Mouse (Mus musculus): ENCODE data around the gene Zfp940.
"Not testable (repeated sequence)": the region's sequence is repeated elsewhere in the genome, so short reads cannot be mapped to it uniquely, and the experiment has no call there.

Zfp940 gene

GRCm38 (mm10) chr7:29853219-29853842 is at the start of gene Zfp940:
TSS of gene Zfp940 (minus strand) at chr7:29853669.
- DNase-seq (ENCODE audit: low read depth, low spot score): peak; percentile 90

- no peak for DNase-seq (ENCODE audit: low read depth, low spot score)
These were observed 44.9 kb upstream of the Zfp940 start for GRCm38 (mm10) chr7:29898351-29898750.

DNA sequence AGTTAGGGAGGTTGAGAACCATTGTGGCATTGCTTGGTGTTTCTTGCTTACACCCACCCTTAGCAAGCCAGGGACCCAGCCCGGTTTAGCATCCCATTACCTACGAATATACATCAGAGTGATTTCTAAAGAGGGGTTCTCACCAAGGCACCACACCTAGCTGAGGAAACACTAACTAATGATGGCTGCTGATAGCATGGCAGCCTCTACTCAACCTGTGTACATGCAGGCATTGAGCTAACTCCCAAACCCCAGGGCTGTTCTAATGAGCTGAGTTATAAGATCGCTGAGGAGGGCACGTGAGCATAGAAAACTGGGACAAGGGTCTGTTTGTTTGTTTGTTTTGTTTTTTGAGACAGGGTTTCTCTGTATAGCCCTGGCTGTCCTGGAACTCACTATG is 39.3 kb upstream of the Zfp940 start:
- no peak for DNase-seq (ENCODE audit: low read depth, low spot score)

- no peak for DNase-seq (ENCODE audit: low read depth, low spot score)
These were observed 37.0 kb upstream of the Zfp940 start for GRCm38 (mm10) chr7:29890501-29890900.

DNA sequence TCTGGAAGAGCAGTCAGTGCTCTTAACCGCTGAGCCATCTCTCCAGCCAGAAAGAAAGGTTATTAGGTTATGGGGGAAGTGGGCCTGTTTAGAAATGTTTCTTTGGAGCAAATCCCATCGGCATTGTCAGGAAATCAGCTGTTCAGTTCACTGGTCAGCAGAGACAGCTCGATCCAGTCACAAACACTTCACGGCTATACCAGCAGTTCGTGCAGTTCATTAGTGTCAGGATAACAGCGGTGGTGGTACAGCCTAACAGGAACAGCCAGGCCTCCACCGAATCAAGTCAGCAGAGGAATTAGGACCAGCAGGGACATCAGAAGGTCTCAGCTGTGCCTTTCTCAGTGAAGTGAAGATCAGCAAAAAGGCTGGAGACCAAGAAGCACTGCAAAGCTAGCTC is 27.4 kb upstream of the Zfp940 start:
- no peak for DNase-seq (ENCODE audit: low read depth, low spot score)

DNA sequence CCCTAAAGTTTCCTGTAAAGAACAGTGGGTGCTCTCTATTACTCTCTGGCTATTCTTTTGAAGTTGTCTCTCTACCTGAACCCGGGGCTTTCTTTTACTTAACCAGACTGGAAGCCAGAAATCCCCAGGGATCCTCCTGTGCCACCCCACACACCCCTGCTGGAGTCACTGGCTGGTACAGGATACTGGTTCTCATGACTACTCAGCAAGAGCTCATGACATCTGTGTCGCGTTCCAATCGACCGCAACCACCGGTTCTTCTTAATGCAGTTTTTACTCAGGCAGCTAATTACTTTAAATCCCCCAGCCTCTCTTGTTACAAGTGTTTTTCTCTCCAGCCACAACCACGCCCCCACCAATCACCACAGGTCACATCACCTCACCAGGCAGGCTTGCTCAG is 26.6 kb upstream of the Zfp940 start:
- no peak for DNase-seq (ENCODE audit: low read depth, low spot score)

DNA sequence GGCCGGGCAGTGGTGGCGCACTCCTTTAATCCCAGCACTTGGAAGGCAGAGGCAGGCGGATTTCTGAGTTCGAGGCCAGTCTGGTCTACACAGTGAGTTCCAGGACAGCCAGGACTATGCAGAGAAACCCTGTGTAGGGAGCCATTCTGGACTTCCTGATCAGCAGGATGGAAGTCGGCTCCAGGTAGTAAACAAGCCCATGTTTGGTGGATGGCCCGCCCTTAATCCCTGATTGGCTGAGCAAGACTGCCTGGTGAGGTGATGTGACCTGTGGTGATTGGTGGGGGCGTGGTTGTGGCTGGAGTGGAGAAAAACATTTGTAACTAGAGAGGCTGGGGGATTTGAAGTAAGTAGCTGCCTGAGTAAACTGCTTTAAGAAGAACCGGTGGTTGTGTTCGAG is 24.1 kb upstream of the Zfp940 start:
- DNase-seq (ENCODE audit: low read depth, low spot score): not testable (repeated sequence)

DNA sequence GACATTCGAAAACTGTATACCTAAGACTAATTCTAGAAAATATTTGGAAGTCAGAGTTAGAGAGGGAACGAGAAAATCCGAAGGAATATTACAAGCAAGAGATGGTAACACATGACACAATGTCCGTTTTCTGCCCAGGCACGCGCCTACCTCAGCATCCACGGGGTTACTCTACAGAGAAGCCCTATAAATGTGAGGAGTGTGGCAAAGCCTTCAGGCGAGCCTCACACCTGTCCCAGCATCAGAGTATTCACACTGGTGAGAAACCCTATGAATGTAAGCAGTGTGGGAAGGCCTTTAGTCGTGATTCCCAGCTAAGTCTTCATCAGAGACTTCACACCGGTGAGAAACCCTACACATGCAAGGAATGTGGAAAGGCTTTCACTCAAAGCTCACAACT is 20.8 kb upstream of the Zfp940 start:
- no peak for DNase-seq (ENCODE audit: low read depth, low spot score)

- DNase-seq (ENCODE audit: low read depth, low spot score): no peak
These were observed 8.2 kb upstream of the Zfp940 start for GRCm38 (mm10) chr7:29861660-29862059.

- DNase-seq (ENCODE audit: low read depth, low spot score): peak; percentile 88
These were observed 6.4 kb upstream of the Zfp940 start, which contains the start of gene Zfp420 for GRCm38 (mm10) chr7:29859532-29860517. TSS of gene Zfp420 (plus strand) at chr7:29859979.

- no peak for DNase-seq (ENCODE audit: low read depth, low spot score)
These were observed 644 bp downstream of the Zfp940 start for GRCm38 (mm10) chr7:29852831-29853218.

DNA sequence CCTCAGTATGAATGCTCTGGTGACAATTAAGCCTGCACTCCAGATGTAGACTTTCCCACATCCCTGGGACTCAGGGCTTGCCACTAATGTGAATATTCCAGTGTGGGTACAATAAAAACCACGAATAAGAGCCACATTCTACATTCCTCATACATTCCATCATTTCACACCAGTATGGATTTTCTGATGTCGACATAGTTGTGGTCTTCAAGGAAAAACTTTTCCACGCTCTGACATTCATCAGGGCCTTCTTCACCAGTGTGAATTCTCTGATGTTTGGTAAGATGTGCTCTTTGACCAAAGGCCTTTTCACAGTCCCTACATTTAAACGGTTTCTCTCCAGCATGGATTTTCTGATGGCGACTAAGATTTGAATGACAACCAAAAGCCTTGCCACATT is 8.9 kb downstream of the Zfp940 start:
- no peak for DNase-seq (ENCODE audit: low read depth, low spot score)

DNA sequence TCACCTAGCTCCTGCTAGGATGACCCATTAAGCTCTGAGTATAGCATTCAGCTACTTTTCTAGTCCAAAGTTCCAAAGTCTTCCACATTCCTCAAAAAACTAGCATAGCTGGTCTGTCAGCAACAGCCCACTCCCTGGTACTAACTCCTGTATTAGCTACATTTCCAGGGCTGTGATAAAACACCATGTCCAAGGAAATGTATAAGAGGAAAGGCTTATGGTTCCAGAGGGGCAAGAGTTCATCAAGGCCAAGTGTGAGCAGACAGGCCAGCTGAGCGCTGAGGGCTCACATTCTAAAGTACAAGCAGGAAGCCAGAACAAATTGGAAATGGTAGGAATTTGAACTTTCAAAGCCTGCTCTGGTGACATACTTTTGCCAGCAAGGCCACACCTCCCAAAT is 11.4 kb downstream of the Zfp940 start:
- no peak for DNase-seq (ENCODE audit: low read depth, low spot score)

DNA sequence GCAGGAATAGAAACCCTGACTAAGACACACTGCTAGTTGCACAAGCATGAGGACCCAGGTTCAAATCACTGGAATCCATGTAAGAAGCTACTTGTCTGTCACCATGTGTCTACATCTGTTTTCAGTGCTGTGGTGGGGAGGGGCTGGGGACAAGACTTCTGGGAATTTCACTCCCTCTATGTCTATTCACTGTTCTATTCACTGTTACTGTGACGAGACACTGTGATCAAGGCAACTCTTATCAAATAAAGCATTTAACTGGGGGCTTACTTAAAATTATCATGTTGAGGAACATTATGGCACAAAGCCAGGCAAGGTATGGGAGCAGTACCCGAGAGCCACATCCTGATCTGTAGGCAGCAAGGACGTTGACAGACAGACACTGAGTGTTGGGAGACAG is 14.2 kb downstream of the Zfp940 start:
- DNase-seq (ENCODE audit: low read depth, low spot score): no peak

GRCm38 (mm10) chr7:29836816-29837215 is 16.7 kb downstream of the Zfp940 start:
- no peak for DNase-seq (ENCODE audit: low read depth, low spot score)

- no peak for DNase-seq (ENCODE audit: low read depth, low spot score)
These were observed 23.7 kb downstream of the Zfp940 start for GRCm38 (mm10) chr7:29829804-29830203.

GRCm38 (mm10) chr7:29828001-29828400 is 25.5 kb downstream of the Zfp940 start:
- no peak for DNase-seq (ENCODE audit: low read depth, low spot score)

GRCm38 (mm10) chr7:29818619-29819254 is 34.7 kb downstream of the Zfp940 start:
- DNase-seq (ENCODE audit: low read depth, low spot score): peak; percentile 74

DNA sequence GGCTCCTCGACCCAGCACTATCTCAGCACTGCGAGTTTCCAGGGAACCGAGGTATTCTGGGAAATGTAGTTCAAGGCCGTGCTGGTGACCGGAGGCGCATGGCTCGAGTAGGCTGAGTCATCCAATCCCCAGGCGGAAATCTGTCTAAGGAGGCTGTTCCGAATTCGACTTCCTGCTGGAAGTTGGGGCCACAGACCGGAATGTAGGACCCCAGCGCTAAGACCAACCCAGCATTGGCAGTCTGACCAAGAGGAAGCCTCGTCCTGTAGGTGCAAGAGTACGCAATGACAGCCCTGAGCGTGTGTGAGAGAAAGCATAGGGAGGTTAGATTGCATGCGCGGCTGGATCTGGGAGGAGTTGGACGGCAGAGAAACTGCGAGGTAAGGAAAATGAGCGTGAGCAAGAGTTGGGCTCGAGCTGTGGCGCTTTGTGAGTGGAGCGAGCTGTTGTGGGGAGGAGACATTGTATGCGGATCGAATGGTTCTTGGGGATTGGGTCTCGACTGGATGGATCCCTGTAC is 37.5 kb downstream of the Zfp940 start, which contains the start of gene Zfp790:
Gene Zfp790 (plus strand): TSS at position 205 of the 520 bp plus-strand sequence.
- DNase-seq (ENCODE audit: low read depth, low spot score): peak; percentile 94

GRCm38 (mm10) chr7:29815061-29815784 is 38.2 kb downstream of the Zfp940 start:
- DNase-seq (ENCODE audit: low read depth, low spot score): no peak

GRCm38 (mm10) chr7:29814381-29814780 is 39.1 kb downstream of the Zfp940 start:
- no peak for DNase-seq (ENCODE audit: low read depth, low spot score)
